Mouse (Mus musculus): ENCODE results near the gene T. TPM values are rescaled to one million over a fixed set of nuclear protein-coding genes. Genes with fewer than 3 reads are reported as not detected.

The T gene
- polyA plus RNA-seq, 1 experiment from 2014 or later: 0.45 TPM

- Histone ChIP-seq H3K9me3 (no peaks in the 10 kb centered on the region), H3K27me3 (replicated peaks) (no peaks in the 10 kb centered on the region; the same call in 1 of the 2 replicates), H3K36me3 (no peaks in the 10 kb centered on the region), H3K27ac (no peak overlapping the region), H3K4me3 (replicated peaks) (no peak overlapping the region), H3K4me1 (replicated peaks) (no peaks in the 10 kb centered on the region), H3K4me2 (replicated peaks) (no peak overlapping the region), H3K9ac (no peak overlapping the region)
- 69% methylated on average over 10 of the region's 10 CpGs for WGBS
- ATAC-seq: no peak
These were observed 47.6 kb downstream of the T start for GRCm38 (mm10) chr17:8481797-8482196.

DNA sequence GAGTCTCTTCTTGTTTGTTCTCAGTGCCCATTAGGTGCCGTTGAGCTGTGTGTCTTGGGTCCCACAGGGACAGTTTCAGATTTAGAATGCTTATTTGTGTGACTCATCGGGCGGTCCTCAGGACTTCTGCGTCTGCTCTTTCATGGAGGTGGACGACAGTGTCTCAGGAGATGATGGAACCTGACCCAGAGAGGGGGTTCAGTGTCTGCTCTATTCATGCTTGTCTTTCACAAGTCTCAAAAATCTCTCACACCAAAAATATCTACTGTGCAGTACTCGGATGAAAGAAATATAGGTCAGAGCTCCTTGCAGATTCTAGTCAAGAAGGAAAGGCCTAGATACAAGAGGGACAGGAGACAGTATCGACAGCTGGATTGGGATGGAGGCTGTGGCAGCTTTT, 48.7 kb downstream of the T start:
- H3K27ac ChIP-seq: no peak overlapping the region
- no peak for ATAC-seq
- no peak overlapping the region for H3K4me3 ChIP-seq (replicated peaks)
- 88% methylated on average over 7 of the region's 7 CpGs for WGBS
- H3K36me3 ChIP-seq: no peaks in the 10 kb centered on the region
- H3K9ac ChIP-seq: no peak overlapping the region
- H3K9me3 ChIP-seq: no peaks in the 10 kb centered on the region
- H3K4me1 ChIP-seq (replicated peaks): no peaks in the 10 kb centered on the region
- H3K27me3 ChIP-seq (replicated peaks): no peaks in the 10 kb centered on the region; the same call in 1 of the 2 replicates
- H3K4me2 ChIP-seq (replicated peaks): no peak overlapping the region

GRCm38 (mm10) chr17:8484246-8484645, 50.0 kb downstream of the T start:
- H3K36me3 ChIP-seq: no peaks in the 10 kb centered on the region
- 42% methylated on average over 3 of the region's 3 CpGs for WGBS
- no peaks in the 10 kb centered on the region for H3K9me3 ChIP-seq
- no peaks in the 10 kb centered on the region for H3K4me1 ChIP-seq (replicated peaks)
- H3K4me2 ChIP-seq (replicated peaks): no peak overlapping the region
- no peaks in the 10 kb centered on the region for H3K27me3 ChIP-seq (replicated peaks)
- H3K4me3 ChIP-seq (replicated peaks): no peak overlapping the region
- no peak for ATAC-seq
- H3K9ac ChIP-seq: no peak overlapping the region
- H3K27ac ChIP-seq: no peak overlapping the region

GRCm38 (mm10) chr17:8485146-8485545, 50.9 kb downstream of the T start:
- Histone ChIP-seq H3K4me2 (replicated peaks) (no peak overlapping the region), H3K4me3 (replicated peaks) (no peak overlapping the region), H3K9ac (no peak overlapping the region), H3K27me3 (replicated peaks) (no peaks in the 10 kb centered on the region), H3K27ac (no peak overlapping the region), H3K9me3 (no peaks in the 10 kb centered on the region), H3K36me3 (no peaks in the 10 kb centered on the region), H3K4me1 (replicated peaks) (no peaks in the 10 kb centered on the region)
- no peak for ATAC-seq

GRCm38 (mm10) chr17:8487824-8488223, 53.6 kb downstream of the T start:
- ATAC-seq: no peak
- H3K4me2 ChIP-seq (replicated peaks): no peak overlapping the region
- no peak overlapping the region for H3K4me3 ChIP-seq (replicated peaks)
- H3K9ac ChIP-seq: no peak overlapping the region
- no peaks in the 10 kb centered on the region for H3K36me3 ChIP-seq
- no peak overlapping the region for H3K27ac ChIP-seq
- no peaks in the 10 kb centered on the region for H3K9me3 ChIP-seq
- H3K27me3 ChIP-seq (replicated peaks): no peaks in the 10 kb centered on the region
- 62% methylated on average over 12 of the region's 12 CpGs for WGBS
- no peaks in the 10 kb centered on the region for H3K4me1 ChIP-seq (replicated peaks)

GRCm38 (mm10) chr17:8490971-8491370, 56.7 kb downstream of the T start:
- Histone ChIP-seq H3K4me3 (replicated peaks) (no peak overlapping the region), H3K4me2 (replicated peaks) (no peak overlapping the region), H3K27me3 (replicated peaks) (no peaks in the 10 kb centered on the region), H3K36me3 (no peaks in the 10 kb centered on the region), H3K27ac (no peak overlapping the region), H3K4me1 (replicated peaks) (no peaks in the 10 kb centered on the region), H3K9me3 (no peaks in the 10 kb centered on the region), H3K9ac (no peak overlapping the region)
- 92% methylated on average over 5 of the region's 5 CpGs for WGBS
- no peak for ATAC-seq

Other genes starting within 250 kb of the T start
- 0.50 and 0.86 TPM in 2 replicates for gene Ccr6, start 198.4 kb upstream of the T start, polyA plus RNA-seq (2015; fragmentation: Nextera tagmentation; extraction: Ambion mirVana)
- gene Mpc1, start 151.5 kb upstream of the T start, polyA plus RNA-seq (2015; fragmentation: Nextera tagmentation; extraction: Ambion mirVana): 192 and 199 TPM in 2 replicates
- 78.7 and 79.0 TPM in 2 replicates for gene Sft2d1, start 123.3 kb upstream of the T start, polyA plus RNA-seq (2015; fragmentation: Nextera tagmentation; extraction: Ambion mirVana)
- 0.39 and 0.61 TPM in 2 replicates for gene Prr18, start 97.0 kb upstream of the T start, polyA plus RNA-seq (2015; fragmentation: Nextera tagmentation; extraction: Ambion mirVana)
- 0.13 and 0.27 TPM in 2 replicates for gene T2, start 78.4 kb upstream of the T start, polyA plus RNA-seq (2015; fragmentation: Nextera tagmentation; extraction: Ambion mirVana)
- gene Pde10a, start 90.9 kb downstream of the T start, polyA plus RNA-seq (2015; fragmentation: Nextera tagmentation; extraction: Ambion mirVana): 1.4 and 1.5 TPM in 2 replicates
- not detected in 2 replicates for gene Gm17087, start 132.5 kb downstream of the T start, polyA plus RNA-seq (2015; fragmentation: Nextera tagmentation; extraction: Ambion mirVana)